Mouse (Mus musculus): ENCODE measurements around the gene Tmem91.

- TF ChIP-seq CTCF (IDR thresholded peaks at IDR 0.05; ENCODE audit: borderline replicate concordance, insufficient read depth, low read depth, low read length) (no peak), POLR2A (IDR thresholded peaks at IDR 0.05; ENCODE audit: borderline replicate concordance, insufficient read depth, low read length) (no peak)
Observed at GRCm38 (mm10) chr7:25655601-25656428, 19.2 kb downstream of the Tmem91 start.
